Mouse (Mus musculus): ENCODE data around the gene Dpysl5. TPM values are rescaled to one million over a fixed set of nuclear protein-coding genes. Genes with fewer than 3 reads are reported as not detected.

Dpysl5 gene
- polyA plus RNA-seq, 1 experiment from 2014 or later, result 2.2 TPM

GRCm38 (mm10) chr5:30798965-30799364 lies 87.6 kb downstream of the Dpysl5 start:
- H3K36me3 ChIP-seq, result no peaks in the 10 kb centered on the region
- H3K27me3 ChIP-seq, result peaks cover 16% of the 10 kb centered on the region
- no peaks in the 10 kb centered on the region for H3K9me3 ChIP-seq (replicated peaks)
- WGBS, result 68% methylated on average over 6 of the region's 6 CpGs
- H3K9ac ChIP-seq, result no peak overlapping the region
- H3K4me3 ChIP-seq, result no peak overlapping the region
- no peak overlapping the region for H3K27ac ChIP-seq
- ATAC-seq (replicated peaks; ENCODE audit: insufficient number of reproducible peaks, insufficient read depth, low FRiP score, low read depth), result no peak
- H3K4me1 ChIP-seq (replicated peaks), result peaks cover 4% of the 10 kb centered on the region
- H3K4me2 ChIP-seq, result no peak overlapping the region

- Histone ChIP-seq H3K4me3 (no peak overlapping the region), H3K27ac (no peak overlapping the region), H3K36me3 (no peaks in the 10 kb centered on the region), H3K4me2 (no peak overlapping the region), H3K9me3 (replicated peaks) (no peaks in the 10 kb centered on the region), H3K27me3 (peaks cover 7% of the 10 kb centered on the region), H3K9ac (no peak overlapping the region), H3K4me1 (replicated peaks) (no peaks in the 10 kb centered on the region)
- WGBS, result 58% methylated on average over 12 of the region's 12 CpGs
- ATAC-seq (replicated peaks; ENCODE audit: insufficient number of reproducible peaks, insufficient read depth, low FRiP score, low read depth), result no peak
These were observed 91.5 kb downstream of the Dpysl5 start for GRCm38 (mm10) chr5:30802724-30803467.

GRCm38 (mm10) chr5:30806106-30806505 lies 94.7 kb downstream of the Dpysl5 start:
- Histone ChIP-seq H3K9ac (no peak overlapping the region), H3K4me1 (replicated peaks) (no peaks in the 10 kb centered on the region), H3K36me3 (no peaks in the 10 kb centered on the region), H3K27me3 (peaks cover 22% of the 10 kb centered on the region), H3K9me3 (replicated peaks) (no peaks in the 10 kb centered on the region), H3K27ac (no peak overlapping the region), H3K4me2 (no peak overlapping the region), H3K4me3 (no peak overlapping the region)
- peak; percentile 60; the same call in 1 of the 2 replicates for ATAC-seq (replicated peaks; ENCODE audit: insufficient number of reproducible peaks, insufficient read depth, low FRiP score, low read depth)
- WGBS, result 8% methylated on average over 3 of the region's 3 CpGs

GRCm38 (mm10) chr5:30814424-30815119 lies 103.2 kb downstream of the Dpysl5 start, which contains the start of gene Mapre3:
TSS of gene Mapre3 (plus strand) at chr5:30814641.
- Histone ChIP-seq H3K9me3 (replicated peaks) (no peaks in the 10 kb centered on the region), H3K4me2 (peak within 1 kb of the TSS; percentile 95), H3K27me3 (peaks cover 33% of the 10 kb centered on the region), H3K4me1 (replicated peaks) (peaks cover 24% of the 10 kb centered on the region), H3K36me3 (no peaks in the 10 kb centered on the region), H3K4me3 (peak within 1 kb of the TSS; percentile 84), H3K9ac (peak within 1 kb of the TSS; percentile 82), H3K27ac (no peak within 1 kb of the TSS)
- WGBS, result 0% methylated on average over 52 of the region's 59 CpGs
- peak; percentile 94 for ATAC-seq (replicated peaks; ENCODE audit: insufficient number of reproducible peaks, insufficient read depth, low FRiP score, low read depth)

- Histone ChIP-seq H3K4me2 (peak overlapping the region; percentile 95), H3K9me3 (replicated peaks) (no peaks in the 10 kb centered on the region), H3K27me3 (peaks cover 28% of the 10 kb centered on the region), H3K4me3 (peak overlapping the region; percentile 84), H3K9ac (peak overlapping the region; percentile 82), H3K27ac (no peak overlapping the region), H3K36me3 (no peaks in the 10 kb centered on the region), H3K4me1 (replicated peaks) (peaks cover 24% of the 10 kb centered on the region)
- no peak for ATAC-seq (replicated peaks; ENCODE audit: insufficient number of reproducible peaks, insufficient read depth, low FRiP score, low read depth)
- 8% methylated on average over 7 of the region's 7 CpGs for WGBS
These were observed 103.7 kb downstream of the Dpysl5 start for GRCm38 (mm10) chr5:30815120-30815465.

- no peak overlapping the region for H3K9ac ChIP-seq
- no peaks in the 10 kb centered on the region for H3K36me3 ChIP-seq
- 55% methylated on average over 8 of the region's 8 CpGs for WGBS
- no peaks in the 10 kb centered on the region for H3K9me3 ChIP-seq (replicated peaks)
- H3K27me3 ChIP-seq, result peaks cover 20% of the 10 kb centered on the region
- H3K4me2 ChIP-seq, result no peak overlapping the region
- H3K27ac ChIP-seq, result no peak overlapping the region
- peaks cover 24% of the 10 kb centered on the region for H3K4me1 ChIP-seq (replicated peaks)
- ATAC-seq (replicated peaks; ENCODE audit: insufficient number of reproducible peaks, insufficient read depth, low FRiP score, low read depth), result no peak
- no peak overlapping the region for H3K4me3 ChIP-seq
These were observed 105.0 kb downstream of the Dpysl5 start for GRCm38 (mm10) chr5:30816261-30816791.

- WGBS, result 89% methylated on average over 8 of the region's 8 CpGs
- no peak overlapping the region for H3K4me2 ChIP-seq
- H3K9ac ChIP-seq, result no peak overlapping the region
- peaks cover 23% of the 10 kb centered on the region for H3K4me1 ChIP-seq (replicated peaks)
- H3K27ac ChIP-seq, result no peak overlapping the region
- ATAC-seq (replicated peaks; ENCODE audit: insufficient number of reproducible peaks, insufficient read depth, low FRiP score, low read depth), result no peak
- no peaks in the 10 kb centered on the region for H3K9me3 ChIP-seq (replicated peaks)
- H3K27me3 ChIP-seq, result no peaks in the 10 kb centered on the region
- no peak overlapping the region for H3K4me3 ChIP-seq
- H3K36me3 ChIP-seq, result no peaks in the 10 kb centered on the region
These were observed 107.5 kb downstream of the Dpysl5 start for GRCm38 (mm10) chr5:30818758-30819309.

GRCm38 (mm10) chr5:30822689-30823088 lies 111.3 kb downstream of the Dpysl5 start:
- Histone ChIP-seq H3K36me3 (no peaks in the 10 kb centered on the region), H3K27ac (no peak overlapping the region), H3K27me3 (no peaks in the 10 kb centered on the region), H3K4me2 (no peak overlapping the region), H3K9ac (no peak overlapping the region), H3K9me3 (replicated peaks) (no peaks in the 10 kb centered on the region), H3K4me3 (no peak overlapping the region), H3K4me1 (replicated peaks) (peaks cover 9% of the 10 kb centered on the region)
- 71% methylated on average over 5 of the region's 5 CpGs for WGBS
- no peak for ATAC-seq (replicated peaks; ENCODE audit: insufficient number of reproducible peaks, insufficient read depth, low FRiP score, low read depth)

- no peak overlapping the region for H3K9ac ChIP-seq
- H3K4me2 ChIP-seq, result no peak overlapping the region
- H3K27ac ChIP-seq, result no peak overlapping the region
- no peak for ATAC-seq (replicated peaks; ENCODE audit: insufficient number of reproducible peaks, insufficient read depth, low FRiP score, low read depth)
- peaks cover 9% of the 10 kb centered on the region for H3K4me1 ChIP-seq (replicated peaks)
- 72% methylated on average over 3 of the region's 3 CpGs for WGBS
- H3K27me3 ChIP-seq, result no peaks in the 10 kb centered on the region
- H3K9me3 ChIP-seq (replicated peaks), result no peaks in the 10 kb centered on the region
- H3K36me3 ChIP-seq, result no peaks in the 10 kb centered on the region
- no peak overlapping the region for H3K4me3 ChIP-seq
These were observed 111.7 kb downstream of the Dpysl5 start for GRCm38 (mm10) chr5:30823091-30823490.

- no peak overlapping the region for H3K9ac ChIP-seq
- H3K36me3 ChIP-seq, result no peaks in the 10 kb centered on the region
- WGBS, result 85% methylated on average over 11 of the region's 11 CpGs
- H3K4me2 ChIP-seq, result no peak overlapping the region
- H3K4me3 ChIP-seq, result no peak overlapping the region
- no peak for ATAC-seq (replicated peaks; ENCODE audit: insufficient number of reproducible peaks, insufficient read depth, low FRiP score, low read depth)
- no peaks in the 10 kb centered on the region for H3K9me3 ChIP-seq (replicated peaks)
- H3K4me1 ChIP-seq (replicated peaks), result peaks cover 9% of the 10 kb centered on the region
- H3K27ac ChIP-seq, result no peak overlapping the region
- no peaks in the 10 kb centered on the region for H3K27me3 ChIP-seq
These were observed 113.0 kb downstream of the Dpysl5 start for GRCm38 (mm10) chr5:30824124-30824988.

- H3K27ac ChIP-seq, result no peak overlapping the region
- H3K9ac ChIP-seq, result no peak overlapping the region
- no peak for ATAC-seq (replicated peaks; ENCODE audit: insufficient number of reproducible peaks, insufficient read depth, low FRiP score, low read depth)
- H3K27me3 ChIP-seq, result no peaks in the 10 kb centered on the region
- H3K4me1 ChIP-seq (replicated peaks), result peaks cover 9% of the 10 kb centered on the region
- H3K4me3 ChIP-seq, result no peak overlapping the region
- WGBS, result 43% methylated on average over 10 of the region's 10 CpGs
- H3K36me3 ChIP-seq, result no peaks in the 10 kb centered on the region
- H3K4me2 ChIP-seq, result no peak overlapping the region
- no peaks in the 10 kb centered on the region for H3K9me3 ChIP-seq (replicated peaks)
These were observed 113.8 kb downstream of the Dpysl5 start for GRCm38 (mm10) chr5:30825166-30825565.
